Mouse (Mus musculus) liver, embryonic 14.5 days (tissue): ENCODE measurements around the gene Per1. TPM values are rescaled to one million over a fixed set of nuclear protein-coding genes. Genes with fewer than 3 reads are reported as not detected.

Source experiments
- ATAC-seq: fragments of 200-750 bp; cut with Nextera tagmentation; 2 replicates; pipeline ENCODE4 v1.8.0; 2017; ENCODE audit warnings: moderate number of reproducible peaks, mild to moderate bottlenecking, moderate library complexity; ENCODE audit not compliant: insufficient read depth
- DNase-seq, 3 experiments: peaks; one replicate each; pipeline ENCODE4 v3.0.0-alpha.2; 2012 to 2013; ENCODE audit warnings: low read depth in 3 of 3, low spot score in 3 of 3
- H3K27ac ChIP-seq: fragments of 300-500 bp; sonication (generic); 2 replicates; pipeline ENCODE4 v1.5.1; 2014; ENCODE audit warnings: moderate library complexity, mild to moderate bottlenecking, control low read depth, inconsistent platforms
- H3K27me3 ChIP-seq: fragments of 300-500 bp; sonication (generic); 2 replicates; pipeline ENCODE4 v1.6.1; 2014; ENCODE audit warnings: mild to moderate bottlenecking, low read length, moderate library complexity; ENCODE audit not compliant: control insufficient read depth, insufficient read depth
- H3K36me3 ChIP-seq: fragments of 300-500 bp; sonication (generic); replicated peaks from 2 replicates; pipeline ENCODE4 v1.6.1; 2014; ENCODE audit warnings: low read depth; ENCODE audit not compliant: control insufficient read depth, insufficient read depth
- H3K4me1 ChIP-seq, 2 experiments: fragments of 200-500 bp in 1 of 2; fragments of 300-500 bp in 1 of 2; sonication (generic) in 1 of 2; replicated peaks; 2 replicates each; pipeline ENCODE4 v1.6.1; 2012 to 2014; ENCODE audit warnings: antibody characterized with exemption in 1 of 2, inconsistent platforms in 1 of 2, low read length in 1 of 2; ENCODE audit not compliant: control insufficient read depth in 2 of 2, insufficient read depth in 2 of 2
- H3K4me2 ChIP-seq: fragments of 300-500 bp; sonication (generic); 2 replicates; pipeline ENCODE4 v1.6.1; 2014; ENCODE audit warnings: low read depth, mild to moderate bottlenecking, control low read depth, moderate library complexity
- H3K4me3 ChIP-seq, 2 experiments: fragments of 200-500 bp in 1 of 2; fragments of 300-500 bp in 1 of 2; sonication (generic) in 1 of 2; 2 replicates each; pipeline ENCODE4 v1.5.1; 2012 to 2014; ENCODE audit warnings: low read depth in 2 of 2, low read length in 2 of 2, mild to moderate bottlenecking in 2 of 2, control low read depth in 1 of 2, inconsistent platforms in 1 of 2, moderate library complexity in 1 of 2; ENCODE audit not compliant: insufficient read depth in 1 of 2
- H3K9ac ChIP-seq: fragments of 300-500 bp; sonication (generic); replicated peaks from 2 replicates; pipeline ENCODE4 v1.6.1; 2014; ENCODE audit warnings: mild to moderate bottlenecking, control low read depth, moderate library complexity
- H3K9me3 ChIP-seq: fragments of 300-500 bp; sonication (generic); 2 replicates; pipeline ENCODE4 v1.6.1; 2016; ENCODE audit warnings: low read length, mixed read lengths; ENCODE audit not compliant: control insufficient read depth
- CTCF ChIP-seq: IDR thresholded peaks from 2 replicates; pipeline ENCODE4 v1.5.1; 2016; ENCODE audit warnings: antibody characterized with exemption, low read depth, control low read depth
- EP300 ChIP-seq: IDR thresholded peaks from 2 replicates; pipeline ENCODE4 v1.6.1; 2016; ENCODE audit warnings: antibody characterized with exemption, low read depth
- WGBS: fragments of 180-500 bp; shearing (Covaris S2); extraction: QIAGEN DNeasy Blood & Tissue Kit; methylation state at CpG from one replicate; pipeline ENCODE4 v1.1.7; 2014; ENCODE audit not compliant: insufficient replicate concordance; 5-methylcytosine and 5-hydroxymethylcytosine counted together
- polyA plus RNA-seq, 2 experiments: library from polyadenylated mRNA; depleted of rRNA in 1 of 2; stranded (reverse) in 1 of 2; unstranded in 1 of 2; fragments of >200 nt; fragmentation: Nextera tagmentation in 1 of 2; extraction: Ambion mirVana in 1 of 2; gene quantifications; 2 replicates each; pipeline versions ENCODE4 v1.2.1 to v1.2.3; 2012 to 2014

Per1 gene
- polyA plus RNA-seq, 2 experiments: 1.9 to 4.2 TPM

GRCm38 (mm10) chr11:69108223-69108622 lies 13.2 kb downstream of the Per1 start:
- no peak overlapping the region for H3K27ac ChIP-seq
- 81% methylated on average over 9 of the region's 9 CpGs for WGBS
- no peak overlapping the region for H3K4me2 ChIP-seq
- H3K27me3 ChIP-seq: no peaks in the 10 kb centered on the region; the same call in 1 of the 2 replicates
- no peak overlapping the region for H3K4me3 ChIP-seq
- no peaks in the 10 kb centered on the region for H3K9me3 ChIP-seq
- peaks cover 4 to 17% of the 10 kb centered on the region in 2 experiments for H3K4me1 ChIP-seq
- H3K36me3 ChIP-seq: peaks cover 8% of the 10 kb centered on the region
- no peak for TF ChIP-seq EP300
- TF ChIP-seq CTCF: no peak
- DNase-seq (no peak), ATAC-seq (no peak)
- H3K9ac ChIP-seq: no peak overlapping the region

GRCm38 (mm10) chr11:69109032-69109900 lies 14.2 kb downstream of the Per1 start:
- H3K9ac ChIP-seq: no peak overlapping the region
- 66% methylated on average over 13 of the region's 13 CpGs for WGBS

GRCm38 (mm10) chr11:69110319-69111046 lies 15.5 kb downstream of the Per1 start:
- DNase-seq (peak; percentile 79 to 83 (median 82)), ATAC-seq (peak; percentile 81)
- under 1% methylated on average over 30 of the region's 30 CpGs for WGBS
- Histone ChIP-seq H3K4me1 (peaks cover 4 to 17% of the 10 kb centered on the region in 2 experiments), H3K27me3 (no peaks in the 10 kb centered on the region; the same call in 1 of the 2 replicates), H3K27ac (peak overlapping the region; percentile 28; the same call in 1 of the 2 replicates), H3K9ac (peak overlapping the region; percentile 50), H3K4me3 (peak overlapping the region; percentile 58 to 68), H3K36me3 (peaks cover under 1% of the 10 kb centered on the region; the same call in 1 of the 2 replicates), H3K4me2 (peak overlapping the region; percentile 75), H3K9me3 (no peaks in the 10 kb centered on the region)
- TF ChIP-seq EP300: 0 out of 2 replicates have a peak, but pooled peaks have one; percentile 15
- TF ChIP-seq CTCF: no peak

More at GRCm38 (mm10) chr11:69109032-69109900, 14.2 kb downstream of the Per1 start:
- no peaks in the 10 kb centered on the region for H3K9me3 ChIP-seq
- peaks cover 3% of the 10 kb centered on the region; the same call in 1 of the 2 replicates for H3K36me3 ChIP-seq
- H3K4me3 ChIP-seq: no peak overlapping the region
- H3K27ac ChIP-seq: no peak overlapping the region
- H3K4me2 ChIP-seq: peak overlapping the region; percentile 75
- TF ChIP-seq CTCF (no peak), EP300 (no peak)
- no peaks in the 10 kb centered on the region; the same call in 1 of the 2 replicates for H3K27me3 ChIP-seq
- ATAC-seq (no peak), DNase-seq (no peak)
- peaks cover 4 to 17% of the 10 kb centered on the region in 2 experiments for H3K4me1 ChIP-seq

- TF ChIP-seq EP300 (no peak), CTCF (no peak)
- no peak for ATAC-seq
- Histone ChIP-seq H3K36me3 (no peaks in the 10 kb centered on the region; the same call in 1 of the 2 replicates), H3K27me3 (no peaks in the 10 kb centered on the region; the same call in 1 of the 2 replicates), H3K9ac (peak overlapping the region; percentile 50), H3K27ac (no peak overlapping the region), H3K4me3 (peak overlapping the region; percentile 58 to 68), H3K4me2 (peak overlapping the region; percentile 75), H3K9me3 (no peaks in the 10 kb centered on the region), H3K4me1 (peaks cover 4 to 17% of the 10 kb centered on the region in 2 experiments)
- DNase-seq: no peak
- 4% methylated on average over 21 of the region's 21 CpGs for WGBS
Measured at GRCm38 (mm10) chr11:69111051-69111810, 16.2 kb downstream of the Per1 start.
